Mouse (Mus musculus) ES-E14 (cell line): ENCODE measurements around the gene Muc1. TPM values are rescaled to one million over a fixed set of nuclear protein-coding genes. Genes with fewer than 3 reads are reported as not detected.

Experiments used
- DNase-seq: peaks from one replicate; pipeline ENCODE4 v3.0.0-alpha.2; 2013; ENCODE audit warnings: low read depth, low spot score
- H3K27ac ChIP-seq: 2 replicates; pipeline ENCODE4 v1.5.1; 2012; ENCODE audit warnings: low read depth, mild to moderate bottlenecking, low read length, moderate library complexity, mixed read lengths; ENCODE audit not compliant: poor library complexity, insufficient read depth, severe bottlenecking
- H3K36me3 ChIP-seq: 2 replicates; pipeline ENCODE4 v1.6.1; 2012; ENCODE audit warnings: mild to moderate bottlenecking, low read length, moderate library complexity, mixed read lengths; ENCODE audit not compliant: control insufficient read depth, poor library complexity, insufficient read depth, severe bottlenecking
- H3K4me1 ChIP-seq, 2 experiments: fragments of 150-350 bp in 1 of 2; sonication (generic) in 1 of 2; 2 replicates each; pipeline ENCODE4 v1.6.1; 2012; ENCODE audit warnings: low read length in 2 of 2, mild to moderate bottlenecking in 1 of 2, mixed read lengths in 1 of 2; ENCODE audit not compliant: control insufficient read depth in 2 of 2, insufficient read depth in 2 of 2, poor library complexity in 1 of 2
- H3K4me3 ChIP-seq, 2 experiments: fragments of 150-350 bp in 1 of 2; sonication (generic) in 1 of 2; 2 replicates each; pipeline ENCODE4 v1.5.1; 2012; ENCODE audit warnings: low read length in 2 of 2, low read depth in 1 of 2, mild to moderate bottlenecking in 1 of 2, mixed read lengths in 1 of 2; ENCODE audit not compliant: insufficient read depth in 1 of 2, poor library complexity in 1 of 2, severe bottlenecking in 1 of 2
- H3K9ac ChIP-seq: 2 replicates; pipeline ENCODE4 v1.6.1; 2012; ENCODE audit warnings: low read depth, mild to moderate bottlenecking, low read length, mixed read lengths; ENCODE audit not compliant: poor library complexity, insufficient read depth, severe bottlenecking
- H3K9me3 ChIP-seq: fragments of 150-350 bp; sonication (generic); 2 replicates; pipeline ENCODE4 v1.6.1; 2012; ENCODE audit warnings: low read depth, mild to moderate bottlenecking, low read length; ENCODE audit not compliant: control insufficient read depth, insufficient read depth
- CHD2 ChIP-seq: IDR thresholded peaks from 2 replicates; pipeline ENCODE4 v1.6.1; 2014; ENCODE audit warnings: mild to moderate bottlenecking, low read depth, low read length, inconsistent platforms
- HCFC1 ChIP-seq: IDR thresholded peaks from 2 replicates; pipeline ENCODE4 v1.6.1; 2012; ENCODE audit warnings: low read length, inconsistent platforms, borderline replicate concordance; ENCODE audit not compliant: insufficient read depth
- MAFK ChIP-seq: IDR thresholded peaks from 2 replicates; pipeline ENCODE4 v1.6.1; 2014; ENCODE audit warnings: mild to moderate bottlenecking, low read depth, low read length, inconsistent platforms; ENCODE audit not compliant: insufficient read depth
- ZC3H11A ChIP-seq: IDR thresholded peaks from 2 replicates; pipeline ENCODE4 v1.6.1; 2012; ENCODE audit warnings: low read depth, mild to moderate bottlenecking, inconsistent platforms, low read length, borderline replicate concordance
- ZNF384 ChIP-seq: IDR thresholded peaks from 2 replicates; pipeline ENCODE4 v1.6.1; 2012; ENCODE audit warnings: low read depth, low read length, inconsistent platforms
- in situ Hi-C, 2 experiments: fragments of 600-800 bp; cut with MboI; formaldehyde crosslinking; loops; one replicate each; pipeline ENCODE4 v1.15.1; 2025; ENCODE audit warnings: low sequenced_read_pairs in 2 of 2, inconsistent platforms in 1 of 2; ENCODE audit not compliant: unreplicated experiment in 2 of 2
- total RNA-seq: library from RNA; depleted of rRNA; stranded (reverse); fragments of 300-350 nt; gene quantifications from 2 replicates; pipeline ENCODE4 v1.2.3, GENCODE M21; 2012

Gene Muc1
- total RNA-seq, 1 experiment: 3.0 TPM

GRCm38 (mm10) chr3:89270051-89270755 is 41.3 kb downstream of the Muc1 start, which contains the start of gene Slc50a1:
Slc50a1 (minus strand) TSS chr3:89270570.
- H3K9me3 ChIP-seq: no peaks in the 10 kb centered on the region
- no peak within 1 kb of the TSS for H3K27ac ChIP-seq
- no peak for DNase-seq
- H3K36me3 ChIP-seq: peaks cover 2% of the 10 kb centered on the region; the same call in 1 of the 2 replicates
- H3K4me3 ChIP-seq: peak within 1 kb of the TSS; percentile 60 to 62
- in situ Hi-C loops: no loop called here
- peaks cover 5 to 16% of the 10 kb centered on the region in 2 experiments; a peak in 3 of 4 replicates for H3K4me1 ChIP-seq
- H3K9ac ChIP-seq: peak within 1 kb of the TSS; percentile 67
- TF ChIP-seq CHD2 (no peak), ZNF384 (no peak), HCFC1 (no peak), ZC3H11A (no peak), MAFK (no peak)

- no peak overlapping the region for H3K27ac ChIP-seq
- TF ChIP-seq ZC3H11A (no peak), ZNF384 (no peak), HCFC1 (no peak)
- peak overlapping the region; percentile 67; the same call in 1 of the 2 replicates for H3K9ac ChIP-seq
- H3K4me3 ChIP-seq: peak overlapping the region; percentile 60 to 62; a peak in 1 of 4 replicates
- DNase-seq: no peak
- in situ Hi-C loops: no loop called here
- no peaks in the 10 kb centered on the region for H3K9me3 ChIP-seq
- H3K36me3 ChIP-seq: peaks cover 2% of the 10 kb centered on the region; the same call in 1 of the 2 replicates
- H3K4me1 ChIP-seq: peaks cover 5 to 16% of the 10 kb centered on the region in 2 experiments; a peak in 3 of 4 replicates
Measured at GRCm38 (mm10) chr3:89270891-89271290, 42.0 kb downstream of the Muc1 start.

- H3K27ac ChIP-seq: no peak overlapping the region
- TF ChIP-seq HCFC1 (no peak), CHD2 (no peak), ZNF384 (no peak), MAFK (no peak), ZC3H11A (no peak)
- peaks cover 5 to 16% of the 10 kb centered on the region in 2 experiments; a peak in 3 of 4 replicates for H3K4me1 ChIP-seq
- no peak overlapping the region for H3K9ac ChIP-seq
- peaks cover 2% of the 10 kb centered on the region; the same call in 1 of the 2 replicates for H3K36me3 ChIP-seq
- in situ Hi-C loops: no loop called here
- H3K9me3 ChIP-seq: no peaks in the 10 kb centered on the region
- DNase-seq: no peak
- no peak overlapping the region for H3K4me3 ChIP-seq
Measured at GRCm38 (mm10) chr3:89271760-89272159, 42.9 kb downstream of the Muc1 start.

- TF ChIP-seq MAFK (no peak), CHD2 (no peak), ZNF384 (no peak), HCFC1 (no peak), ZC3H11A (no peak)
- no peak overlapping the region for H3K27ac ChIP-seq
- no peak overlapping the region for H3K4me3 ChIP-seq
- H3K9me3 ChIP-seq: no peaks in the 10 kb centered on the region
- in situ Hi-C loops: no loop called here
- H3K4me1 ChIP-seq: peaks cover 3 to 17% of the 10 kb centered on the region in 2 experiments; a peak in 3 of 4 replicates
- H3K36me3 ChIP-seq: peaks cover 2% of the 10 kb centered on the region; the same call in 1 of the 2 replicates
- no peak overlapping the region for H3K9ac ChIP-seq
- DNase-seq: no peak
Measured at GRCm38 (mm10) chr3:89276061-89276460, 47.2 kb downstream of the Muc1 start.
